Mouse (Mus musculus): Measurements from ENCODE around the gene Fam69b. TPM values are rescaled to one million over a fixed set of nuclear protein-coding genes. Genes with fewer than 3 reads are reported as not detected.

The Fam69b gene
- 10 to 100 TPM; 20.0 to 21.1 TPM for total RNA-seq (2021)
- 45.7 and 47.6 TPM in 2 replicates for polyA plus RNA-seq (2012; rRNA removed)
- long read RNA-seq, transcript Fam69b-201 (5 exons, 1,622 nt), result major isoform, 28 of 40 reads
- long read RNA-seq, partial matches to known transcripts, result 2 of 40 reads
- long read RNA-seq, other reads (novel, unspliced or antisense), result 10 of 40 reads

DNA sequence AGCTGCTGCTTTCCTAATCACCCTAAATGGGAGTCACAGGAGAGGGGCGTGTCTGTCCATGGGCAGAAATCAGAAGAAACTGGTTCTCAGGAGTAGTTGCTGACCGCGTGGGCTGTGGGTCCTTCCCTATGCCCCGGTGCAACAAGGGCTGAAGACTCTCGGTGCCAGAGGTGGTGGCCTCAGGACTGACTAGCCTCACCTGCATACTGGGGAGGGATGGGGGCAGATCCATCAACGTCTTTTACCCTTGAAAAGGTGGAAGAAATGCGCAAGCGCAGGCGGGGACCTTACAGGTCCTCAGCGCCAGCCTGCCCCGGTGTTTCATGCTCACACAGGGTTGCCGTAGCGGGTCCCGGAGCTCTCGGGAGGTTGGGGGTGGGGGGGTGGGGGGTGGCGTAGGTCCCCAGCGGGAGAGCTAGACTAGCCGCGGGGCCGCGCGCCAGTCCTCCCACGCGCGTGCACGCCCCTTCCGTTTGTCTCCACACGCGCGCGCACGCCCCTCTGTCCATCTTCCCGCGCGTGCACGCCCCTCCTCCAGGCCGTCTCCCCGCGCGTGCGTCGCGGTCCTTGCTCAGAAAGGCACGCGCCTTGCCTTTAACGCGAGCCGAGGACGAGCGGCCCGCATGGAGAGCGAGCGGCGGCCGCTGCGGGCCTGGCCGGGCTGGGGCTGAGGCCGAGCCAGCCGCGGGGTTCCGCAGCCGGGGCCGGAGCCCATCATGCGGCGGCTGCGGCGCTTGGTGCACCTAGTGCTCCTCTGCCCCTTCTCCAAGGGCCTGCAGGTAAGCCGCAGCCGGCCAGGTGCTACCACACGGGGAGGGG lies at the start of gene Fam69b:
Gene Fam69b (plus strand): TSS at position 537 of the 819 bp plus-strand sequence.
- no peaks in the 10 kb centered on the region for H3K27me3 ChIP-seq (ENCODE audit: control insufficient read depth, insufficient read depth, low read length)
- peak within 1 kb of the TSS; percentile 63 for H3K4me3 ChIP-seq
- peak within 1 kb of the TSS; percentile 86 for H3K9ac ChIP-seq (ENCODE audit: low read depth, low read length)
- peak; percentile 81 to 84 for DNase-seq
- no peaks in the 10 kb centered on the region for H3K36me3 ChIP-seq (ENCODE audit: control insufficient read depth, insufficient read depth, low read length)
- intact Hi-C loops (cut with DNase I), result no loop called here
- 2% methylated on average over 70 of the region's 70 CpGs for WGBS
- H3K27ac ChIP-seq, result peak within 1 kb of the TSS; percentile 50
- TF ChIP-seq EP300 (IDR thresholded peaks at IDR 0.05; ENCODE audit: insufficient read depth, low read depth, low read length) (no peak), POLR2A (IDR thresholded peaks at IDR 0.05; ENCODE audit: insufficient read depth, low read depth, low read length) (peak; percentile 40; the same call in 1 of the 2 replicates), CTCF (IDR thresholded peaks at IDR 0.05) (no peak)
- H3K79me2 ChIP-seq (replicated peaks; ENCODE audit: control insufficient read depth, insufficient read depth, low read length), result no peaks in the 10 kb centered on the region
- H3K4me1 ChIP-seq (ENCODE audit: control insufficient read depth, insufficient read depth, low read length), result peaks cover 5% of the 10 kb centered on the region; the same call in 1 of the 2 replicates

DNA sequence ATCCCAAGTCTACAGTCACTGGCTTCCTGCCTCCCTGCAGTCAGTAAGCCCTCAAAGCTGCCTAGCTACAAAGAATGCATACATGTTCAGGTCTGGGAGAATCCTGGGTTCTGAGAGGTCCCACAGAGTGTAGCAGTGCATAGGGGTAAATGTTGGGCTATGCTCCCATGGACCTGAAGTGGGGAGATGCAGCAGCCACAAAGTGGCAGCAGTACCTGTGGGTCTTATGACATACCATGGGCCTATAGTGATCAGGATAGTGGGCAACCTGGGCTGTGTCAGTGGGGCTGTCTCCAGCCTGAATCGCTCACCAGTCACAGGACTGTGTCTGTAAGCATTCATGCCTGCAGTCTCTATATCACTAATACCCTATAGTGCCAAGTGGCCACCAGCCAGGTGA lies 48.5 kb upstream of the Fam69b start, which contains the start of gene Egfl7:
Gene Egfl7 (plus strand): TSS at position 301 of the 400 bp plus-strand sequence.
- Histone ChIP-seq H3K4me1 (ENCODE audit: control insufficient read depth, insufficient read depth, low read length) (peaks cover 34% of the 10 kb centered on the region), H3K27me3 (ENCODE audit: control insufficient read depth, insufficient read depth, low read length) (no peaks in the 10 kb centered on the region), H3K36me3 (ENCODE audit: control insufficient read depth, insufficient read depth, low read length) (no peaks in the 10 kb centered on the region), H3K79me2 (replicated peaks; ENCODE audit: control insufficient read depth, insufficient read depth, low read length) (no peaks in the 10 kb centered on the region), H3K27ac (peak within 1 kb of the TSS; percentile 96), H3K9ac (ENCODE audit: low read depth, low read length) (peak within 1 kb of the TSS; percentile 60), H3K4me3 (peak within 1 kb of the TSS; percentile 37; the same call in 1 of the 2 replicates)
- peak in 1 of 2 experiments; percentile 29 for DNase-seq
- intact Hi-C loops (cut with DNase I), result no loop called here
- no peak for TF ChIP-seq CTCF (IDR thresholded peaks at IDR 0.05)
- no peak for TF ChIP-seq POLR2A (IDR thresholded peaks at IDR 0.05; ENCODE audit: insufficient read depth, low read depth, low read length)
- no peak for TF ChIP-seq EP300 (IDR thresholded peaks at IDR 0.05; ENCODE audit: insufficient read depth, low read depth, low read length)
- WGBS, result 70% methylated on average over 1 of the region's 1 CpGs

DNA sequence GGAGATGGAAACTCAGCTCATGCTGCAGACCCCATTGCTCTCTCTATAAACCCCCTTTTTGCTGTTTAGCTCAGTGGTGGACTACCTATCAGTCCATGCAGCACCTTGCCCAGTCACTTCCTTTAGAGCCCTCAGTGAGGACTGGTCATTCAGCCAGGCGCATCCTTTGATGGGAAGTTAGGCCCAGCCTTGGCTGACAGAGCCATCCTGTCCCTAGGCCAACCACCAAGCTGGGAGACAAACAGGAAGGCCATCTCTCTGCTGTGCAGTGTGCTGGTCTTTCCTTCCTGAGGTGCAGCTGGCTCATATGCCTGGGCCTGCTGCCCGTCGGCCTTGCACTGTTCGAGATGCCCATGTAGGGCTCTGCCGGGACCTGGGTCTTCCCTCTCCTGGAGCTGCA lies 47.5 kb upstream of the Fam69b start:
- Histone ChIP-seq H3K4me3 (peak overlapping the region; percentile 13; the same call in 1 of the 2 replicates), H3K27me3 (ENCODE audit: control insufficient read depth, insufficient read depth, low read length) (no peaks in the 10 kb centered on the region), H3K4me1 (ENCODE audit: control insufficient read depth, insufficient read depth, low read length) (peaks cover 30% of the 10 kb centered on the region), H3K9ac (ENCODE audit: low read depth, low read length) (no peak overlapping the region), H3K27ac (peak overlapping the region; percentile 96), H3K36me3 (ENCODE audit: control insufficient read depth, insufficient read depth, low read length) (no peaks in the 10 kb centered on the region), H3K79me2 (replicated peaks; ENCODE audit: control insufficient read depth, insufficient read depth, low read length) (peaks cover 2% of the 10 kb centered on the region; the same call in 1 of the 2 replicates)
- peak; percentile 46 to 50 for DNase-seq
- intact Hi-C loops (cut with DNase I), result no loop called here
- WGBS, result 56% methylated on average over 5 of the region's 5 CpGs
- TF ChIP-seq CTCF (IDR thresholded peaks at IDR 0.05) (no peak), POLR2A (IDR thresholded peaks at IDR 0.05; ENCODE audit: insufficient read depth, low read depth, low read length) (peak; percentile 47; the same call in 1 of the 2 replicates), EP300 (IDR thresholded peaks at IDR 0.05; ENCODE audit: insufficient read depth, low read depth, low read length) (peak; percentile 68; the same call in 1 of the 2 replicates)

DNA sequence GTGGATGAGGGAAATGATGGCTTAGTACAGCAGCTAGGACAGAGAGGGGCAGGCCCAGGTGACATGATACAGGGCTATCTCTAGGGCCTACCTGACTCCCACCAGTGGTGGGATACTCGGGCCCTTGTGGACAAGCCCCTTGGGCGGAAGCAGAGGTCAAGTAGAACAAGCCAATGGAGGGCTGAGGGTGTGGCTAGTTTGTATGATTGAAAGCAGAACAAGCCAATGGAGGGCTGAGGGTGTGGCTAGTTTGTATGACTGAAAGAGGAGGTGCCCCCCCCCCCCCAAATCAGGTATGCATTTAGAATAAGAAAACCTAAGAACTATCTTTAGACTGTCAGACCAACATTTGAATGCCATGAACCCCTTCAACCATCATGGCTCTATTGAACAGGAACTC lies 46.1 kb upstream of the Fam69b start:
- peak overlapping the region; percentile 96 for H3K27ac ChIP-seq
- DNase-seq, result peak in 1 of 2 experiments; percentile 55
- H3K27me3 ChIP-seq (ENCODE audit: control insufficient read depth, insufficient read depth, low read length), result no peaks in the 10 kb centered on the region
- H3K4me3 ChIP-seq, result peak overlapping the region; percentile 45
- WGBS, result 56% methylated on average over 2 of the region's 2 CpGs
- intact Hi-C loops (cut with DNase I), result no loop called here
- TF ChIP-seq CTCF (IDR thresholded peaks at IDR 0.05) (no peak), POLR2A (IDR thresholded peaks at IDR 0.05; ENCODE audit: insufficient read depth, low read depth, low read length) (peak; percentile 41; the same call in 1 of the 2 replicates)
- H3K4me1 ChIP-seq (ENCODE audit: control insufficient read depth, insufficient read depth, low read length), result peaks cover 22% of the 10 kb centered on the region
- H3K9ac ChIP-seq (ENCODE audit: low read depth, low read length), result peak overlapping the region; percentile 46
- H3K79me2 ChIP-seq (replicated peaks; ENCODE audit: control insufficient read depth, insufficient read depth, low read length), result peaks cover 2% of the 10 kb centered on the region; the same call in 1 of the 2 replicates
- H3K36me3 ChIP-seq (ENCODE audit: control insufficient read depth, insufficient read depth, low read length), result no peaks in the 10 kb centered on the region

DNA sequence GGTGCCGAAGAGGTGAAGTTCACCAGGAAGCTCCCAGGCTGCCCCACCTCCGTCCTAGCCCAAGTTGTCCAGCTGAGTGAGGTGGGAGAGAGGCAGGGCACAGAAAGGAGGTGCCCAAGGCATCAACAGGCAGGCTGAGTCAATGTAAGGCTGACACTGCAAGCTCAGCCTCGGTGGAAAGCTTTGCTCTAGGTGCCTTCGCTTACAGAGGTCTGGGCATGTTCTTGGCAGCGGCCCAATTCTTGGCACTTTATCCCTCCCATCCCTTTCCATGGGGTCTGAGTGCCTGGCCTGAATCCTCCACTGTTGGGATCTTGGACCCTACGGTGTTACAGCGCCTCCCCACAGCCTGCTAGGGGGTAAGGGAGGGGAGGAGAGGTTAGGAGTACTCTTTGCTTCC lies 45.5 kb upstream of the Fam69b start:
- no peaks in the 10 kb centered on the region for H3K36me3 ChIP-seq (ENCODE audit: control insufficient read depth, insufficient read depth, low read length)
- H3K79me2 ChIP-seq (replicated peaks; ENCODE audit: control insufficient read depth, insufficient read depth, low read length), result peaks cover 2% of the 10 kb centered on the region; the same call in 1 of the 2 replicates
- no peak for TF ChIP-seq CTCF (IDR thresholded peaks at IDR 0.05)
- no peak for TF ChIP-seq EP300 (IDR thresholded peaks at IDR 0.05; ENCODE audit: insufficient read depth, low read depth, low read length)
- peak; percentile 61 for TF ChIP-seq POLR2A (IDR thresholded peaks at IDR 0.05; ENCODE audit: insufficient read depth, low read depth, low read length)
- WGBS, result 47% methylated on average over 7 of the region's 7 CpGs
- H3K27me3 ChIP-seq (ENCODE audit: control insufficient read depth, insufficient read depth, low read length), result no peaks in the 10 kb centered on the region
- intact Hi-C loops (cut with DNase I), result no loop called here
- peak in 1 of 2 experiments; percentile 57 for DNase-seq
- peak overlapping the region; percentile 45 for H3K4me3 ChIP-seq
- H3K27ac ChIP-seq, result peak overlapping the region; percentile 96
- peaks cover 18% of the 10 kb centered on the region for H3K4me1 ChIP-seq (ENCODE audit: control insufficient read depth, insufficient read depth, low read length)
- H3K9ac ChIP-seq (ENCODE audit: low read depth, low read length), result peak overlapping the region; percentile 23

Data from heart, adult 2 months (tissue).